In genomic region chr5:37644082-37644481, GRCm38 (mm10) we compare ENCODE assay signal across 26 mouse cellular contexts.
DNase-seq lines count a peak whose midpoint lies in the region; ATAC-seq and TF ChIP-seq lines count a peak whose summit lies in the region.
"Had no signal": no experiment of that assay in that cellular context is flagged by ENCODE, and none has a peak within 500 bp of the region (broad histone marks: within the 10 kb centered on the region; RNA-seq: fewer than 3 reads in every experiment).

No protein-coding gene starts in this region.

- H3K27ac ChIP-seq in hindbrain, embryonic 16.5 days (ENCODE audit: low read depth, low read length), result no peak overlapping the region
- no peak overlapping the region for H3K27ac ChIP-seq in hindbrain, embryonic 14.5 days
- H3K27ac ChIP-seq: hindbrain, embryonic 15.5 days; intestine, embryonic 15.5 days; left cerebral cortex, adult 2 months; limb, embryonic 12.5 days; liver, embryonic 15.5 days; neural tube, embryonic 15.5 days had no signal

- no peaks in the 10 kb centered on the region for H3K27me3 ChIP-seq in hindbrain, embryonic 16.5 days (replicated peaks; ENCODE audit: control insufficient read depth, insufficient read depth, low read length)
- H3K27me3 ChIP-seq in hindbrain, embryonic 14.5 days (ENCODE audit: control insufficient read depth, insufficient read depth, low read length), result no peaks in the 10 kb centered on the region
- H3K27me3 ChIP-seq: heart, embryonic 12.5 days; hindbrain, embryonic 15.5 days; intestine, embryonic 15.5 days; limb, embryonic 12.5 days; liver, embryonic 15.5 days; neural tube, embryonic 15.5 days had no signal

- no peak overlapping the region for H3K4me3 ChIP-seq in hindbrain, embryonic 16.5 days (ENCODE audit: low read length)
- no peak overlapping the region for H3K4me3 ChIP-seq in hindbrain, embryonic 14.5 days (replicated peaks; ENCODE audit: low read length)
- H3K4me3 ChIP-seq: erythroblast, embryonic 14.5 days; heart, embryonic 12.5 days; hindbrain, embryonic 15.5 days; intestine, embryonic 15.5 days; left cerebral cortex, adult 2 months; limb, embryonic 12.5 days; liver, embryonic 15.5 days; neural tube, embryonic 15.5 days had no signal

- 56% methylated on average over 7 of the region's 7 CpGs for WGBS in hindbrain, embryonic 16.5 days
- WGBS in hindbrain, embryonic 14.5 days, result 58% methylated on average over 7 of the region's 7 CpGs

- H3K9ac ChIP-seq in hindbrain, embryonic 16.5 days (ENCODE audit: low read depth, low read length), result no peak overlapping the region
- H3K9ac ChIP-seq in hindbrain, embryonic 14.5 days, result no peak overlapping the region
- H3K9ac ChIP-seq: heart, embryonic 12.5 days; hindbrain, embryonic 15.5 days; intestine, embryonic 15.5 days; limb, embryonic 12.5 days; liver, embryonic 15.5 days; lung, embryonic 14.5 days; neural tube, embryonic 15.5 days had no signal

- H3K9me3 ChIP-seq in hindbrain, embryonic 16.5 days (ENCODE audit: control insufficient read depth, low read length), result no peaks in the 10 kb centered on the region
- no peaks in the 10 kb centered on the region for H3K9me3 ChIP-seq in hindbrain, embryonic 14.5 days (ENCODE audit: control insufficient read depth, low read length)
- H3K9me3 ChIP-seq: hindbrain, embryonic 15.5 days; intestine, embryonic 15.5 days; liver, embryonic 15.5 days; neural tube, embryonic 15.5 days had no signal

- no peaks in the 10 kb centered on the region for H3K36me3 ChIP-seq in hindbrain, embryonic 16.5 days (ENCODE audit: control insufficient read depth, insufficient read depth, low read length)
- no peaks in the 10 kb centered on the region for H3K36me3 ChIP-seq in hindbrain, embryonic 14.5 days (replicated peaks; ENCODE audit: control insufficient read depth, insufficient read depth)
- H3K36me3 ChIP-seq: heart, embryonic 12.5 days; intestine, embryonic 15.5 days; limb, embryonic 12.5 days; liver, embryonic 15.5 days; neural tube, embryonic 15.5 days had no signal

- H3K4me1 ChIP-seq in hindbrain, embryonic 16.5 days (ENCODE audit: control insufficient read depth, insufficient read depth, low read depth, low read length), result peaks cover 3% of the 10 kb centered on the region; the same call in 1 of the 2 replicates
- H3K4me1 ChIP-seq in hindbrain, embryonic 14.5 days (replicated peaks; ENCODE audit: control insufficient read depth, insufficient read depth, low read length), result no peaks in the 10 kb centered on the region
- H3K4me1 ChIP-seq: heart, embryonic 12.5 days; hindbrain, embryonic 15.5 days; intestine, embryonic 15.5 days; limb, embryonic 12.5 days; liver, embryonic 15.5 days; neural tube, embryonic 15.5 days had no signal

- H3K4me2 ChIP-seq in hindbrain, embryonic 16.5 days (ENCODE audit: low read length), result no peak overlapping the region
- no peak overlapping the region for H3K4me2 ChIP-seq in hindbrain, embryonic 14.5 days (replicated peaks)
- H3K4me2 ChIP-seq: heart, embryonic 12.5 days; hindbrain, embryonic 15.5 days; intestine, embryonic 15.5 days; limb, embryonic 12.5 days; liver, embryonic 15.5 days; lung, embryonic 14.5 days; neural tube, embryonic 15.5 days had no signal

- TF ChIP-seq CTCF in brain, embryonic 14.5 days (IDR thresholded peaks at IDR 0.05; ENCODE audit: borderline replicate concordance, extremely low read depth, insufficient read depth, insufficient read length), result no peak

- TF ChIP-seq POLR2A in brain, embryonic 14.5 days (IDR thresholded peaks at IDR 0.05; ENCODE audit: borderline replicate concordance, extremely low read depth, insufficient read depth, insufficient read length, poor library complexity, severe bottlenecking), result no peak

- DNase-seq in hindbrain, embryonic 14.5 days (ENCODE audit: low spot score), result no peak
- peak; percentile 27 for DNase-seq in kidney, adult 9 months
- DNase-seq in kidney, postnatal 4 days, result no peak
- DNase-seq in brain, embryonic 14.5 days (ENCODE audit: low read depth), result peak; percentile 61
- peak; percentile 24 for DNase-seq in kidney, postnatal 14 days
- no peak for DNase-seq in layer of hippocampus, postnatal 36 days
- DNase-seq: adrenal gland, postnatal 14 days; cerebellum, adult 11-12 months; cerebellum, postnatal 14 days; gastrocnemius, postnatal 25 days; heart, postnatal 4 days; lung, embryonic 14.5 days; lung, postnatal 14 days; right cerebral cortex, adult 18-20 months; spleen, adult 18-20 months; thymus, postnatal 14 days had no signal

- ATAC-seq in hindbrain, embryonic 16.5 days, result peak; percentile 52
- no peak for ATAC-seq in hindbrain, embryonic 14.5 days (ENCODE audit: low FRiP score)
- ATAC-seq: CD4-positive, CD25-positive, alpha-beta regulatory T cell, adult 4 months; intestine, embryonic 15.5 days had no signal

Comparison
In these comparisons a context has a peak if more than half of its experiments do, and no peak if none do; other contexts are left out.
1. DNase-seq: peak in kidney, adult 9 months (single experiment), brain, embryonic 14.5 days (single experiment) and kidney, postnatal 14 days (single experiment); none in hindbrain, embryonic 14.5 days (single experiment), kidney, postnatal 4 days (0 of 2) and layer of hippocampus, postnatal 36 days (0 of 2).